Mouse (Mus musculus) bone marrow, adult 2 months (tissue): ENCODE measurements around the gene Plpp3.

ENCODE experiments used
- CTCF ChIP-seq: fragments of 200-500 bp; IDR thresholded peaks from 2 replicates; pipeline ENCODE4 v1.5.1; 2011; ENCODE audit warnings: low read length, control low read depth; ENCODE audit not compliant: control insufficient read depth, insufficient read depth
- POLR2A ChIP-seq: fragments of 200-500 bp; IDR thresholded peaks from 2 replicates; pipeline ENCODE4 v1.6.1; 2011; ENCODE audit warnings: low read depth, mild to moderate bottlenecking, control low read depth, low read length, borderline replicate concordance; ENCODE audit not compliant: control insufficient read depth

DNA sequence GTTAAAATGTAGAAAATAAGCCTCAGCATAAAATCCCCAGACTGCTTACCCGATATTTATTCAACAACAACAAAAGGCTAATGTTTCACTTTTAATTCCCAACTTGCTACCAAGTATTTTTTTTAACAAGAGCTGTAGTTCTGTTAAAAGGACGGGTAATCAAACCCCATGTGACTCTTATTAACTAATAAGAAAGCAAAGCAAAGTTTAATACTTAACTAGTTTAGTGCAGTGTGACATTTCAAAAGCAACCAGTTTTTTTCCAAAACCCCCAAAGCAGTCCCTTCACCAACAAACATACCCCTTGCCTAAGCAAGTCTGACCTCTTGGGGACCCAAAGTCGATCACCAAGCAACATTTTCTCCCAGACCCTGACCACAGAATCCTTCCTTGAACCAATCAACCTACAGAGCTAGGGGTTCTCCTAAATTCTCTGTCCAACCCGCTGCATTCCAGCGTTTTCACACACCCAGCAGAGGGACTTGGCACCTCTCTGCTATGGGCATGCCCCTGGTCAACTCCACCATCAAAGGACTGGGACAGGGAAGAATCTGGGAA, 48.4 kb upstream of the Plpp3 start:
- TF ChIP-seq CTCF (no peak), POLR2A (no peak)
